Mouse (Mus musculus): Measurements from ENCODE around the gene Sdf2l1. TPM values are rescaled to one million over a fixed set of nuclear protein-coding genes. Genes with fewer than 3 reads are reported as not detected.

The Sdf2l1 gene
- polyA plus RNA-seq, 1 experiment from 2014 or later, result 140 TPM

DNA sequence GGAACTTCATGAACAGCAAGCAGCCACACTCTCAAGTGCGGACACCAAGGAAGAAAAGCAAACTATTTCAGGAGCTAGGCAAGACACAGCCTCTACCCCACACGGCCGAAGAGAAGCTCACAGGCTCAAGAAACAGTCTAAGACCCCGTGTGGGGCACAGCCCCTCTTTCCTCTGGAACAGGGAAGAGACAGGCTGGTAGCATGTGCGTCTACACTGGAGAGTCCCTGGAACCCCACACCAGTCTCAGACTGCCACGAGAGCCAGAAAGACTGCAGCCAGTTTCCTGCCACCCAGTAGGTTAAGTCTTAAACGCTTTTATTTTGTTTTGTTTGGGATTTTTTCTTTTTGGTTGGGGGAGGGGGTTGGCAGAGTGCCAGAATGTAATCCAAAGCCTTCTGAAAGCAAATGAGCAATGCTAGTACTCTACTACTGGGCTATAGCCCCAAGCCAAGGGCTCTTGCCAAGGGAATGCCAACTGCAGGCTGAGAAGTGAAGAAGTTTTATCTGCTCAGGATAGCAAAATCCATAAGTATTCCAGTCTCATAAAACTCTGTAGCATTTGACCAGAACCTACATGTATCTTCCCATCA lies 29.5 kb downstream of the Sdf2l1 start:
- WGBS, result 64% methylated on average over 7 of the region's 7 CpGs
- no peak overlapping the region for H3K27ac ChIP-seq (ENCODE audit: low read length)
- no peak for ATAC-seq (ENCODE audit: insufficient read depth, low FRiP score)

DNA sequence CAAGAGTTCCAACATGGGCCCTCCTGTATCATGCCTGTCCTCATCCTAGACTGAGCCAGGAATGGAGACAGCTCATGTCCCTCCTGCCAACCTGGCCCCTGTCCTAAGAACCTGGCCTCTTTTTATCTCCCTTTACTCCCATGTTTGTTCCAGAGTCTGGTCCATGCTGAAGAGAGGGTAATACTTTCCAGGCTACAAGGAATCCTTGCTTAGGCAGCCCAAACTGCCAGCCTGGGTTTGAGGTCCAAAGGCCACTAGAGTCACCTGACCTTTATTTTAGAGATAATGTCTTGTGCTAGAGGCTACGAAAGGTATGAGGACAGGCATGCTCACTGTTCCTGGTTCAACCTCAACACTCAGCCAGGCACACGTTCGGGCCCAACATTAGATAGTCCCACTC lies 35.2 kb downstream of the Sdf2l1 start:
- Histone ChIP-seq H3K27ac (ENCODE audit: low read length) (no peak overlapping the region), H3K4me1 (ENCODE audit: control insufficient read depth, insufficient read depth, low read length) (no peaks in the 10 kb centered on the region), H3K4me2 (ENCODE audit: low read depth, low read length) (no peak overlapping the region), H3K9me3 (replicated peaks; ENCODE audit: control insufficient read depth, low read length) (no peaks in the 10 kb centered on the region), H3K4me3 (replicated peaks; ENCODE audit: low read length) (no peak overlapping the region), H3K9ac (ENCODE audit: low read length) (no peak overlapping the region), H3K36me3 (ENCODE audit: control insufficient read depth, insufficient read depth, low read length) (peaks cover 13% of the 10 kb centered on the region), H3K27me3 (ENCODE audit: control insufficient read depth, insufficient read depth, low read length) (no peaks in the 10 kb centered on the region)
- WGBS, result 81% methylated on average over 3 of the region's 3 CpGs
- ATAC-seq (ENCODE audit: insufficient read depth, low FRiP score), result 0 out of 2 replicates have a peak, but pooled peaks have one; percentile 38

More for the DNA sequence above, 29.5 kb downstream of the Sdf2l1 start:
- H3K36me3 ChIP-seq (ENCODE audit: control insufficient read depth, insufficient read depth, low read length), result no peaks in the 10 kb centered on the region; the same call in 1 of the 2 replicates
- H3K9me3 ChIP-seq (replicated peaks; ENCODE audit: control insufficient read depth, low read length), result no peaks in the 10 kb centered on the region
- H3K4me1 ChIP-seq (ENCODE audit: control insufficient read depth, insufficient read depth, low read length), result no peaks in the 10 kb centered on the region
- no peaks in the 10 kb centered on the region for H3K27me3 ChIP-seq (ENCODE audit: control insufficient read depth, insufficient read depth, low read length)
- no peak overlapping the region for H3K9ac ChIP-seq (ENCODE audit: low read length)
- no peak overlapping the region for H3K4me3 ChIP-seq (replicated peaks; ENCODE audit: low read length)
- H3K4me2 ChIP-seq (ENCODE audit: low read depth, low read length), result no peak overlapping the region

DNA sequence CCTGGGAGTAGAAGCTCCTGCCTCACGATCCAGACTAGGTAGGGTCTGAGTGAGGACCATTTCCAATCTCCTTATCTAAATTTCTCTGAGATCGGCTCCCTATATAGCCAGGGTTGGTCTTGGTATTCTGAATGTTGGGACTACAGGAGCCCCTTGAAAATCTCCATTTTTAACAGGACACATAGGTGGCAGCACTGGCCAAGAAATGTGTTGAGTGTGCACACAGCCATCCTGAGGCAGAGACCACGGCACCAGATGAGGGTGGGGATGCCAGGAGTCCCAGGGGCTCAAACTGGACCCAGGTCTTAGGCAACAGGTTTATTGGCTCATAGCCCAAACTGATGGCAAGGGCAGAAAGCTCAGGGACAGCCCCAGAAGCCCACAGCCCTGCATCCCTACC lies 43.8 kb downstream of the Sdf2l1 start:
- no peak overlapping the region for H3K4me3 ChIP-seq (replicated peaks; ENCODE audit: low read length)
- H3K27ac ChIP-seq (ENCODE audit: low read length), result no peak overlapping the region
- no peak overlapping the region for H3K4me2 ChIP-seq (ENCODE audit: low read depth, low read length)
- H3K9ac ChIP-seq (ENCODE audit: low read length), result no peak overlapping the region
- H3K9me3 ChIP-seq (replicated peaks; ENCODE audit: control insufficient read depth, low read length), result no peaks in the 10 kb centered on the region
- H3K36me3 ChIP-seq (ENCODE audit: control insufficient read depth, insufficient read depth, low read length), result peaks cover 32% of the 10 kb centered on the region
- 69% methylated on average over 3 of the region's 3 CpGs for WGBS
- no peaks in the 10 kb centered on the region for H3K27me3 ChIP-seq (ENCODE audit: control insufficient read depth, insufficient read depth, low read length)
- no peaks in the 10 kb centered on the region for H3K4me1 ChIP-seq (ENCODE audit: control insufficient read depth, insufficient read depth, low read length)
- no peak for ATAC-seq (ENCODE audit: insufficient read depth, low FRiP score)

DNA sequence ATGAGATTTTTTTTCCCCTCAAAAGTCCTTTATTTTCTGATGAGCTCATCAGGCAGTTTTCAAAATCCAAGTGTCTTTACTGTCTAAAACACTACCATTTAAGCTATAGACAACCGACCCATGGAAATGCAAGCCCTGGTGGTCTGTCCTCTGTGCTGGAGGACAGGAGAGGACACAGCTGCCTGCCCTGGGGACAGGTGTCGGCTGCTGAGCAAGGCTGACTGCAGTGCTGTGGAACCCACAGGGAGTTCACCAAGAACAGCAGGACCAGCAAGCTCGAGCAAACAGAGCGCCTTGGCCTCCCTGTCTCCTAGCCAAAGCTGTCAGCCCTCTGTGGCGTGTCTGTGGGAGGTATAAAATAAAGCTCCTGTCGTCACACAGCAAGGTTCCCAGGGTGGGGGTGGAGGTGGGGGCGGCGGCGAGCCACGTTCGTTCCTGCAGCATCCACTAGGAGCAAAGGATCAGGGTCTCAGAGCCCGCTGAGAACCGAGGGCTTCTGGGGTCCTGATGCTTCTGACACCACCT lies 45.5 kb downstream of the Sdf2l1 start:
- H3K9ac ChIP-seq (ENCODE audit: low read length), result no peak overlapping the region
- H3K4me3 ChIP-seq (replicated peaks; ENCODE audit: low read length), result no peak overlapping the region
- H3K4me2 ChIP-seq (ENCODE audit: low read depth, low read length), result no peak overlapping the region
- no peaks in the 10 kb centered on the region for H3K27me3 ChIP-seq (ENCODE audit: control insufficient read depth, insufficient read depth, low read length)
- H3K9me3 ChIP-seq (replicated peaks; ENCODE audit: control insufficient read depth, low read length), result no peaks in the 10 kb centered on the region
- ATAC-seq (ENCODE audit: insufficient read depth, low FRiP score), result no peak
- H3K27ac ChIP-seq (ENCODE audit: low read length), result no peak overlapping the region
- peaks cover 35% of the 10 kb centered on the region for H3K36me3 ChIP-seq (ENCODE audit: control insufficient read depth, insufficient read depth, low read length)
- H3K4me1 ChIP-seq (ENCODE audit: control insufficient read depth, insufficient read depth, low read length), result no peaks in the 10 kb centered on the region
- 74% methylated on average over 13 of the region's 13 CpGs for WGBS

DNA sequence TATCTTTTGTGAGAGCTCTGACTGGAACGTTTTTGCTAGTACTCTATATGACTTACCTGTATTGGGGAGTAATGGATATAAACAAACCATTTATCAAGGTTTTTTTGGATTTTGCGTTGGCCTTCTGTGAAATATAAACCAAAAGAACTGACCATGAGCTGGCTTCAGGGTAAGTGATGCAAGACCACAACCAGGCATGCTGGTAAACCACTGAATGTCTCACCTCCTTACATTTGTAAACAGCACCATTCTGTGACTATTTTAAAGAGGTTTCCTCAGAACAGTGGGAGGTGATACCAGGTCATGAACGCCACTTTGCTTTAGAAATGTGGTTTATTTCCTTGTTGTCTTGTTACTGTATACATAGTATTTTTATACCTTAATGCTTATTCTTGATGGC lies 45.9 kb downstream of the Sdf2l1 start:
- H3K4me1 ChIP-seq (ENCODE audit: control insufficient read depth, insufficient read depth, low read length), result no peaks in the 10 kb centered on the region
- ATAC-seq (ENCODE audit: insufficient read depth, low FRiP score), result no peak
- H3K4me3 ChIP-seq (replicated peaks; ENCODE audit: low read length), result no peak overlapping the region
- no peaks in the 10 kb centered on the region for H3K9me3 ChIP-seq (replicated peaks; ENCODE audit: control insufficient read depth, low read length)
- no peak overlapping the region for H3K9ac ChIP-seq (ENCODE audit: low read length)
- WGBS, result 61% methylated on average over 3 of the region's 3 CpGs
- no peak overlapping the region for H3K4me2 ChIP-seq (ENCODE audit: low read depth, low read length)
- H3K27me3 ChIP-seq (ENCODE audit: control insufficient read depth, insufficient read depth, low read length), result no peaks in the 10 kb centered on the region
- H3K36me3 ChIP-seq (ENCODE audit: control insufficient read depth, insufficient read depth, low read length), result peaks cover 31% of the 10 kb centered on the region
- H3K27ac ChIP-seq (ENCODE audit: low read length), result no peak overlapping the region

DNA sequence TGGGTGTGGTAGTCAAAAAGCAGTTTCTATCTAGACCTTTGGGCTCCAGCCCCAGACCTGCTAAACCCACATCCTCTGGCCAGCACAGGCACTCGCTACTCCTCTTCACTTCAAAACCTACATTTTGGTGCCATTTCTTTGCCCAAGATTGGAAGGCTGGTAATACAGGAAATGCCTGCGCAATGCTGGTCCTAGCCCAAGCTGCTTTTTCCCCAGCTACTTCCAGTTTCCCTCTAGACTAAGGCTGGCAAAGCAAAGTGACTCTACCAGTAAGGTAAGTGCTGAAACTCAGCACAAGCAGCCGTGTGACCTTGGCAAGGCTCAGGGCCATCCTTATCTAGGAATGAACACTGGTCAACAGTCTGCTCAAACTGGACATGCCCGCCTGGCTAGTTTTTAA lies 46.5 kb downstream of the Sdf2l1 start:
- Histone ChIP-seq H3K4me1 (ENCODE audit: control insufficient read depth, insufficient read depth, low read length) (no peaks in the 10 kb centered on the region), H3K4me2 (ENCODE audit: low read depth, low read length) (no peak overlapping the region), H3K9ac (ENCODE audit: low read length) (no peak overlapping the region), H3K4me3 (replicated peaks; ENCODE audit: low read length) (no peak overlapping the region), H3K27me3 (ENCODE audit: control insufficient read depth, insufficient read depth, low read length) (no peaks in the 10 kb centered on the region), H3K27ac (ENCODE audit: low read length) (peak overlapping the region; percentile 40; the same call in 1 of the 2 replicates), H3K36me3 (ENCODE audit: control insufficient read depth, insufficient read depth, low read length) (peaks cover 27% of the 10 kb centered on the region), H3K9me3 (replicated peaks; ENCODE audit: control insufficient read depth, low read length) (no peaks in the 10 kb centered on the region)
- WGBS, result 71% methylated on average over 4 of the region's 4 CpGs
- ATAC-seq (ENCODE audit: insufficient read depth, low FRiP score), result no peak; the same call in 1 of the 2 replicates

DNA sequence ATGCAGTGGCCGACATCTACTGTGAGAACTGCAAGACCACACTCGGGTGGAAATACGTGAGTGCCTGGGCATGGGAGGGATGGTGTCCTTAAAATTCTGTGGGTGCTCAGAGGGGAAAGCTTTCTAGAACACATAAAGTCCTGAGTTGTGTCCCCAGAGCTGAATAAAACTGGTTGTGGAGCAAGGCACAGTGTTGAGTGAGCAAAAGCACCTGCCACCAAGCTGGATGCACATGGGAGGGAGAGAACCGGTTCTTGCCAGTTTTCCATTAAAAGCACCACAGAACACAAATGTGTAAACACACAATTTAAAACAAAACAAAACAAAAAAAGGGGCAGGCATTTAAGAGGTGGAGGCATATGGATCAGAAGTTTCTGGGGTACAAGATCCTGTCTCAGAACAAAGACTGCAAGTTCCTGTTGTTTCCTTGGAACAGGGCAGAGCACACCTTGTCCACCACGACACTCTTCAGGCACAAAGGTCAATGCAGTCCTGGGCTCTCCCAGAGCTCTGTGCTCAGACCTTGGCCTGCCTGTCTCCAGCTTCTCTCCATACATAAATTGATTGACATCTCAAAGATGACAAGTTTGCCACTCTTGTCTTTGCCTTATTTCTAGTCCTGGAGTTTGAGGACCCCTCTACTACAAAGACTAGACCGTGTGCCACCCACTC lies 49.9 kb downstream of the Sdf2l1 start:
- WGBS, result 81% methylated on average over 6 of the region's 6 CpGs
- no peak for ATAC-seq (ENCODE audit: insufficient read depth, low FRiP score)
- Histone ChIP-seq H3K9ac (ENCODE audit: low read length) (no peak overlapping the region), H3K27ac (ENCODE audit: low read length) (no peak overlapping the region), H3K4me2 (ENCODE audit: low read depth, low read length) (no peak overlapping the region), H3K4me1 (ENCODE audit: control insufficient read depth, insufficient read depth, low read length) (no peaks in the 10 kb centered on the region), H3K27me3 (ENCODE audit: control insufficient read depth, insufficient read depth, low read length) (no peaks in the 10 kb centered on the region), H3K9me3 (replicated peaks; ENCODE audit: control insufficient read depth, low read length) (no peaks in the 10 kb centered on the region), H3K4me3 (replicated peaks; ENCODE audit: low read length) (no peak overlapping the region), H3K36me3 (ENCODE audit: control insufficient read depth, insufficient read depth, low read length) (peaks cover 12% of the 10 kb centered on the region; the same call in 1 of the 2 replicates)

MicroRNA genes within 50 kb of the gene (microRNA counts, 519-probe panel; counts per million panel counts)
- microRNA mmu-miR-130b, result 3,579 counts per million, percentile 82 among the panel's probes with 10 or more counts
- microRNA mmu-miR-301b, result 2,579 counts per million, percentile 55 among the panel's probes with 10 or more counts

Small RNA genes within 50 kb of the gene (microRNA-seq; reads per million reads assigned to microRNA genes)
- gene Mir130b (4,742 reads per million, percentile 91 among the genes with 10 or more reads in this experiment), gene Mir301b (54.8 reads per million, percentile 49 among the genes with 10 or more reads in this experiment)

Other genes with a start within 250 kb of the Sdf2l1 start
- 21.8 and 23.1 TPM in 2 replicates for gene Ppm1f, start 235.9 kb downstream of the Sdf2l1 start, polyA plus RNA-seq (2015; fragmentation: Nextera tagmentation; extraction: Ambion mirVana)
- 130 and 134 TPM in 2 replicates for gene Mapk1, start 149.0 kb downstream of the Sdf2l1 start, polyA plus RNA-seq (2015; fragmentation: Nextera tagmentation; extraction: Ambion mirVana)
- gene Ypel1, start 62.7 kb downstream of the Sdf2l1 start, polyA plus RNA-seq (2015; fragmentation: Nextera tagmentation; extraction: Ambion mirVana), result 11.7 and 11.8 TPM in 2 replicates
- 123 and 135 TPM in 2 replicates for gene Ppil2, start 21.1 kb downstream of the Sdf2l1 start, polyA plus RNA-seq (2015; fragmentation: Nextera tagmentation; extraction: Ambion mirVana)
- gene 2610318N02Rik, start 7.2 kb downstream of the Sdf2l1 start, polyA plus RNA-seq (2015; fragmentation: Nextera tagmentation; extraction: Ambion mirVana), result 19.1 and 21.3 TPM in 2 replicates
- gene Ydjc, start 12.2 kb upstream of the Sdf2l1 start, polyA plus RNA-seq (2015; fragmentation: Nextera tagmentation; extraction: Ambion mirVana), result 15.9 and 20.2 TPM in 2 replicates
- 1.6 TPM in 2 replicates for gene Ccdc116, start 14.8 kb upstream of the Sdf2l1 start, polyA plus RNA-seq (2015; fragmentation: Nextera tagmentation; extraction: Ambion mirVana)
- 320 and 331 TPM in 2 replicates for gene Ube2l3, start 70.3 kb upstream of the Sdf2l1 start, polyA plus RNA-seq (2015; fragmentation: Nextera tagmentation; extraction: Ambion mirVana)
- gene Rimbp3, start 76.2 kb upstream of the Sdf2l1 start, polyA plus RNA-seq (2015; fragmentation: Nextera tagmentation; extraction: Ambion mirVana), result 0.44 and 0.57 TPM in 2 replicates
- gene Hic2, start 101.2 kb upstream of the Sdf2l1 start, polyA plus RNA-seq (2015; fragmentation: Nextera tagmentation; extraction: Ambion mirVana), result 4.5 and 4.9 TPM in 2 replicates
- gene Tmem191c, start 143.7 kb upstream of the Sdf2l1 start, polyA plus RNA-seq (2015; fragmentation: Nextera tagmentation; extraction: Ambion mirVana), result 13.4 and 16.3 TPM in 2 replicates
- gene Serpind1, start 199.0 kb upstream of the Sdf2l1 start, polyA plus RNA-seq (2015; fragmentation: Nextera tagmentation; extraction: Ambion mirVana), result 7.8 and 10.7 TPM in 2 replicates